Mouse (Mus musculus) intestine, embryonic 14.5 days (tissue): Measurements from ENCODE around the gene Myl3. TPM values are rescaled to one million over a fixed set of nuclear protein-coding genes. Genes with fewer than 3 reads are reported as not detected.

Source experiments
- ATAC-seq: fragments of 200-750 bp; cut with Nextera tagmentation; replicated peaks from 2 replicates; pipeline ENCODE4 v1.8.0; 2017; ENCODE audit warnings: low read depth, moderate number of reproducible peaks, moderate TSS enrichment, moderate library complexity; ENCODE audit not compliant: low FRiP score, low TSS enrichment
- DNase-seq: peaks from one replicate; pipeline ENCODE4 v3.0.0-alpha.2; 2018; ENCODE audit warnings: low spot score
- H3K27ac ChIP-seq: fragments of 300-500 bp; sonication (generic); 2 replicates; pipeline ENCODE4 v1.5.1; 2014; ENCODE audit warnings: low read depth, mild to moderate bottlenecking, control low read depth
- H3K27me3 ChIP-seq: fragments of 300-500 bp; sonication (generic); replicated peaks from 2 replicates; pipeline ENCODE4 v1.6.1; 2014; ENCODE audit warnings: low read length, control low read depth; ENCODE audit not compliant: control insufficient read depth, insufficient read depth
- H3K36me3 ChIP-seq: fragments of 300-500 bp; sonication (generic); 2 replicates; pipeline ENCODE4 v1.6.1; 2014; ENCODE audit warnings: low read length, control low read depth; ENCODE audit not compliant: control insufficient read depth, insufficient read depth
- H3K4me1 ChIP-seq: fragments of 300-500 bp; sonication (generic); replicated peaks from 2 replicates; pipeline ENCODE4 v1.6.1; 2014; ENCODE audit warnings: low read length, control low read depth, mixed read lengths; ENCODE audit not compliant: control insufficient read depth, insufficient read depth
- H3K4me2 ChIP-seq: fragments of 300-500 bp; sonication (generic); 2 replicates; pipeline ENCODE4 v1.6.1; 2014; ENCODE audit warnings: low read length
- H3K4me3 ChIP-seq: fragments of 300-500 bp; sonication (generic); 2 replicates; pipeline ENCODE4 v1.5.1; 2014; ENCODE audit warnings: low read depth, low read length, control low read depth, mixed read lengths
- H3K9ac ChIP-seq: fragments of 300-500 bp; sonication (generic); 2 replicates; pipeline ENCODE4 v1.6.1; 2014; ENCODE audit warnings: mild to moderate bottlenecking, low read length
- H3K9me3 ChIP-seq: fragments of 300-500 bp; sonication (generic); 2 replicates; pipeline ENCODE4 v1.6.1; 2016; ENCODE audit warnings: low read length, control low read depth; ENCODE audit not compliant: control insufficient read depth
- WGBS: fragments of 180-500 bp; shearing (Covaris S2); extraction: QIAGEN DNeasy Blood & Tissue Kit; methylation state at CpG from one replicate; pipeline ENCODE4 v1.1.7; 2014; 5-methylcytosine and 5-hydroxymethylcytosine counted together
- polyA plus RNA-seq: library from polyadenylated mRNA; unstranded; fragments of >200 nt; fragmentation: Nextera tagmentation; extraction: Ambion mirVana; gene quantifications from 2 replicates; pipeline ENCODE4 v1.2.1, GENCODE M21; 2014

Gene Myl3
- polyA plus RNA-seq, 1 experiment from 2014 or later: 0.23 TPM

GRCm38 (mm10) chr9:110734154-110734553, 7.5 kb upstream of the Myl3 start:
- H3K4me3 ChIP-seq: no peak overlapping the region
- no peaks in the 10 kb centered on the region for H3K27me3 ChIP-seq
- no peak overlapping the region for H3K27ac ChIP-seq
- 81% methylated on average over 7 of the region's 7 CpGs for WGBS
- peaks cover 35% of the 10 kb centered on the region for H3K4me1 ChIP-seq
- DNase-seq (no peak), ATAC-seq (no peak)
- no peak overlapping the region for H3K9ac ChIP-seq
- H3K4me2 ChIP-seq: no peak overlapping the region
- H3K36me3 ChIP-seq: peaks cover 14% of the 10 kb centered on the region
- H3K9me3 ChIP-seq: no peaks in the 10 kb centered on the region

DNA sequence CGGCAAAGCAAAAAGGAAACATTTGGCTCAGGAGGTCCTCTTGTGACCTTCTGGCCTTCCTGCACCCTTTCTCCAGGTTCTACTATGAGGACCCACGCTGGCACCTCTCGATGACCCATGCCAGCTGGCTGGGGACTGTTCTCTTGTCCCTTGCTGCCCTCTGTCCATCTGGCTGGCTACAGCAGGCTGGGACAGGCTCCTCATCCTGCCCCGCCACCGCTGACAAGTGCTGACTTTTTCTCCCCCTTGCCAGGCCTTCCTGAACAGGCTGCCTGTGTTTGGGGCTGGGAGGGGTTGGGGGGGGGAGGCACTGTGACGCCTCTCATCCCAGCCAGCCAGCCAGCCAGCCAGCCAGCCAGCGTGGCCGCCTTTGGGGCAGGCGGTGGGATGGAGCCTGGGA, 5.3 kb upstream of the Myl3 start:
- Histone ChIP-seq H3K9ac (no peak overlapping the region), H3K4me1 (peaks cover 41% of the 10 kb centered on the region), H3K27me3 (0 out of 2 replicates have a peak, but pooled peaks cover 3% of the 10 kb centered on the region), H3K4me3 (no peak overlapping the region), H3K4me2 (no peak overlapping the region), H3K27ac (no peak overlapping the region), H3K9me3 (no peaks in the 10 kb centered on the region), H3K36me3 (peaks cover 7% of the 10 kb centered on the region; the same call in 1 of the 2 replicates)
- WGBS: 46% methylated on average over 9 of the region's 9 CpGs
- ATAC-seq: no peak
- no peak for DNase-seq

DNA sequence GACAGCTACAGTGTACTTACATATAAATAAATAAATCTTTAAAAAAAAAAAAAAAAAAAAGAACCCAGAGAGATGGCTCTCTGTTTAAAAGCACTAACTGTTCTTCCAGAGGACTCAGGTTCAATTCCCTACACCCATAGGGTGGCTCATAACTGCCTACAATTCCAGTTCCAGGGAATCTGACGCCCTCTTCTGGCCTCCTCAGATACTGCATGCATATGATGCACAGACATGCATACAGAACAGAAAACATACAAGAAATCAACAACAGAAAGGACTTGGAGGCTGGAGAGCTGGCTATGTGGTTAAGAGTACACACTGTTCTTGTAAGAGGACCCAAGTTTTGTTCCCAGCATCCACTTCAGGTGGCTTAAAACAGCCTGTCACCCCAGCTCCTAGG, 3.6 kb upstream of the Myl3 start:
- Histone ChIP-seq H3K4me2 (no peak overlapping the region), H3K9me3 (no peaks in the 10 kb centered on the region), H3K9ac (no peak overlapping the region), H3K27me3 (0 out of 2 replicates have a peak, but pooled peaks cover 3% of the 10 kb centered on the region), H3K36me3 (peaks cover 7% of the 10 kb centered on the region; the same call in 1 of the 2 replicates), H3K27ac (no peak overlapping the region), H3K4me1 (peaks cover 42% of the 10 kb centered on the region), H3K4me3 (no peak overlapping the region)
- WGBS: 24% methylated on average over 1 of the region's 1 CpGs
- DNase-seq (no peak), ATAC-seq (no peak)

GRCm38 (mm10) chr9:110739961-110740360, 1.7 kb upstream of the Myl3 start:
- Histone ChIP-seq H3K9ac (no peak overlapping the region), H3K9me3 (no peaks in the 10 kb centered on the region), H3K27ac (no peak overlapping the region), H3K4me2 (no peak overlapping the region), H3K36me3 (peaks cover 7% of the 10 kb centered on the region; the same call in 1 of the 2 replicates), H3K4me3 (no peak overlapping the region), H3K4me1 (peaks cover 28% of the 10 kb centered on the region), H3K27me3 (peaks cover 7% of the 10 kb centered on the region; the same call in 1 of the 2 replicates)
- DNase-seq: no peak
- 80% methylated on average over 7 of the region's 7 CpGs for WGBS
- no peak for ATAC-seq

DNA sequence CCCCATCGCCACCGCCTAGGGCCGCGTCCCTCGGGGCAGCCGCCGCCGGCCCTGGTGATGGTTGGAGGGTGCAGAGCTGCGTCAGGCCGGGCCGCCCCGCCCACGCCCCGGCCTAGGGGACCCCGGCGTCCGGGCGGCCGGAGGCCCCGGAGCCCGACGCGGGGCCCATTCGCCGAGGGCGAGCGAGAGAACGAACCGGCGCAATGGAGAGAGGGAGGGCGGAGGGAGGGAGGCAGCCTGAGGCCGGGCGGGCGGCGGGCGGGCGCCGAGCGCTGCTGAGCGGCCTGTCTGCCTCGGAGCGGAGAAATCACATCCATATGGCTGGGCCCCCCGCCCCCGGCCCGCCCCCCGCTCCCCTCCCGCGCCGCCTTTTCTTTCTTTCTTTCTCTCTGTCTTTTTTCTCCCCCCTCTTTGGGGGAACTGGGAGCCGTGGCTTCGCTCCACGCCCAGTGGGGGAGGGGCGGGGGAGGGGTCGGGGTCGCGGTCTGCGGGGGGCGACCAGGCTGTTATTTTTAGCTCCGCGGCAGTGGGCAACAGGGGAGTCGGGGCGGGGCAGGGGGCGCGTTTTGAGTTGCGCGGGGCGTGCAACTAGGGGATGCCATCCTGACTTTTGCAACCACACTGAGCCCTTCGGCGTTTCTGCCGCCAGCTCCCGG, 762 bp downstream of the Myl3 start:
- Histone ChIP-seq H3K27me3 (peaks cover 8% of the 10 kb centered on the region; the same call in 1 of the 2 replicates), H3K4me1 (peaks cover 22% of the 10 kb centered on the region), H3K4me3 (peak overlapping the region; percentile 73), H3K4me2 (peak overlapping the region; percentile 78), H3K27ac (peak overlapping the region; percentile 83), H3K9me3 (no peaks in the 10 kb centered on the region), H3K36me3 (peaks cover 7% of the 10 kb centered on the region; the same call in 1 of the 2 replicates), H3K9ac (peak overlapping the region; percentile 69)
- under 1% methylated on average over 57 of the region's 71 CpGs for WGBS
- DNase-seq: peak; percentile 72
- peak; percentile 67 for ATAC-seq

DNA sequence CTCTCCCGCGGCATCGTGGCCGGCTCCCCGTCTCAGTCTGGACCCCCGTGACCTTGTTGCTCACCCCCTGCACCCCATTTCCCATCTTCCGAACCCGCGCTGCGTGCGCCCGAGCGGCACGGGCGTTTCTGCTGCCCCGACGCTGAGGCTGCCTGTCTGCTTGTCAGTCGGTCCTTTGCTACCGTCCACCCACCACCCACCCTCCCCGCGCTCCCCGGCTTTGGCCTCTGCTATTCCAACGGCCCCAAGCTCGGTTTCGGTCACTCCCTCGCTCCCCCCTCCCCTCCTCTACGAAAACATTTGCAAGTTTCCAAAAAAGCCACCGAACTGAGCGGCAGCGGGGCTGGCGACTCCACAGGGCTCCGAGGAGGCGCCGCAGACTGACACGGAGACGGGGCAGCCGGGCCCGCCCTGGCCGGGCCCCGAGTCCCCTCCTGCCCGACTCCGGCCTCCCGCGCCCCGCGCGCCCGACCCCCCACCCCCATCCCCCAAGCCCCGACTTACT, 1.3 kb downstream of the Myl3 start:
- Histone ChIP-seq H3K9ac (peak overlapping the region; percentile 69), H3K36me3 (peaks cover 7% of the 10 kb centered on the region; the same call in 1 of the 2 replicates), H3K27me3 (peaks cover 8% of the 10 kb centered on the region; the same call in 1 of the 2 replicates), H3K9me3 (no peaks in the 10 kb centered on the region), H3K4me3 (peak overlapping the region; percentile 73), H3K4me1 (peaks cover 21% of the 10 kb centered on the region), H3K4me2 (peak overlapping the region; percentile 78), H3K27ac (peak overlapping the region; percentile 83)
- DNase-seq: peak; percentile 80
- ATAC-seq: peak; percentile 37; the same call in 1 of the 2 replicates
- under 1% methylated on average over 44 of the region's 49 CpGs for WGBS

DNA sequence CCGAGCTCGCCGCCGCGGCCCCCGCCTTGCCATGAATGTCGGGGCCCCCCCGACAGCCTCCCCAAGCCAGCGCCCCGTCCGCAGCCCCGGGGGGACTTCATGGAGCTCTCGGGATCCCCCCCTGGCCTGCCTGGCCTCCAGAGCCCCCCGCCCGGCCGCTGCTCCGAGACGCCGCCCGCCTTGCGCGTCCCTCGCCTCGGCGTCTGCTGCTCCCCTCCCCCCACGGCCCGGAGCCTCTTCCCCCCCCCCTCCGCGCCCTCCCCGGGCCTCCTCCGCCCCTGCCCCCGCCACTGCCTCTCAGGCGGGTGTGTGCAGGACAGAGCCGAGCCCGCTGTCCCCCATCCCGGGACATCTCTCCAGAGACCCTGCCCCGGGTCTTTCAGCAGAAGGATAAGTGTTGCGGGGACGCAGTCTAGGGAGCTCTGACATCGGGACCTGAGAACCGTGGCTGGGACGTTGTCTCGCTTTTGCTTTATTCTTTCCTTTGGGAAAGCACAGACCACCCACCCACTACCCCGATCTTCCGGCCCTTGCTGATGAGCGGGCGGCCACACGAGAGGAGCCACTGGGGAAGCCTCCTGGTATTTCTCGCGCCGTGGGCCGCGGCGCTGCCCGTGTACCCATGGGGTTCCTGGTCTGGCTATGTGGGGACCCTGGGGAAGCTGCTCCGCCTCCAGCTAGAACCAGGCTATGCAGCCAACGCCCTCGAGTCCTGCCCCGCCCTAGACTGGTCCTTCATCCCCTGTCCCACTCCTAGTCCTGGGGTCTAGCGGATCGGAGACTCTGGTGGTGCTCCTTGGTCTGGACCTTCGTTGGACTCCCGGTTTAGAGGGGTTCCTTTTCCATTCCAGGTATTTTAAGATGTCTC, 2.0 kb downstream of the Myl3 start:
- Histone ChIP-seq H3K9me3 (no peaks in the 10 kb centered on the region), H3K27me3 (peaks cover 8% of the 10 kb centered on the region; the same call in 1 of the 2 replicates), H3K4me3 (peak overlapping the region; percentile 73), H3K27ac (peak overlapping the region; percentile 83), H3K4me1 (peaks cover 21% of the 10 kb centered on the region), H3K36me3 (peaks cover 7% of the 10 kb centered on the region; the same call in 1 of the 2 replicates), H3K9ac (peak overlapping the region; percentile 69), H3K4me2 (peak overlapping the region; percentile 78)
- WGBS: 4% methylated on average over 43 of the region's 63 CpGs
- ATAC-seq (peak; percentile 43), DNase-seq (peak; percentile 84)

DNA sequence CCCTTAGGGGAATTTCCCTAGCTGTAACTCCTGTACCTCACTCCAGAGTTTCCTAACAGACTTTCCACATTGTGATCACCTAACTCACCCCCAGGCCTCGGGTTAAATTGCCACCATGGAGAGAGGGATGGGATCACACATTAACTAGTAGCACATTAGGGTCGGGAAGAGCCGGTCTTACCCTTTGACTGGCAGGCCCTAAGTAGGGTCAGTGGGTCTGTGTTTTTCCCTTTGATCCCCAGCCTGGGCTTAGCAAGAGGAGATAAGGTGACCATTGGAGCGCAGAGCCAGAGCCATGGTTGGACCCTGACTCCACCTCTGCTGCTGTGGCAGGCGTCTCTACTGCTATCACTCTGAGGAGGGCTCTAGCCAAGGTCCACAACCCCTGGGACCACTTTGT, 4.1 kb downstream of the Myl3 start:
- DNase-seq (no peak), ATAC-seq (no peak)
- Histone ChIP-seq H3K4me1 (peaks cover 29% of the 10 kb centered on the region), H3K9me3 (no peaks in the 10 kb centered on the region), H3K9ac (no peak overlapping the region), H3K4me2 (no peak overlapping the region), H3K4me3 (no peak overlapping the region), H3K27me3 (peaks cover 5% of the 10 kb centered on the region; the same call in 1 of the 2 replicates), H3K36me3 (no peaks in the 10 kb centered on the region), H3K27ac (no peak overlapping the region)
- 33% methylated on average over 5 of the region's 5 CpGs for WGBS
